Mouse (Mus musculus) CH12.LX (cell line): ENCODE results near the gene Rsph14. TPM values are rescaled to one million over a fixed set of nuclear protein-coding genes. Genes with fewer than 3 reads are reported as not detected.

Experiments used
- DNase-seq: peaks from one replicate; pipeline ENCODE4 v3.0.0-alpha.2; 2013; ENCODE audit errors: extremely low read depth
- H3K27ac ChIP-seq: 2 replicates; pipeline ENCODE4 v1.5.1; 2012; ENCODE audit warnings: low read depth, mild to moderate bottlenecking, control low read depth, moderate library complexity; ENCODE audit not compliant: insufficient read depth
- H3K27me3 ChIP-seq: replicated peaks from 2 replicates; pipeline ENCODE3; 2012; ENCODE audit warnings: inconsistent platforms
- H3K36me3 ChIP-seq, 2 experiments: replicated peaks in 1 of 2; 2 replicates each; pipeline versions ENCODE3 to v1.6.1; 2012; ENCODE audit warnings: inconsistent platforms in 1 of 2, low read length in 1 of 2, mild to moderate bottlenecking in 1 of 2, mixed read lengths in 1 of 2, moderate library complexity in 1 of 2; ENCODE audit not compliant: control insufficient read depth in 1 of 2, insufficient read depth in 1 of 2
- H3K4me1 ChIP-seq, 2 experiments: 2 replicates each; pipeline ENCODE4 v1.6.1; 2012; ENCODE audit warnings: inconsistent platforms in 1 of 2, moderate library complexity in 1 of 2; ENCODE audit not compliant: insufficient read depth in 2 of 2, control insufficient read depth in 1 of 2
- H3K4me2 ChIP-seq: 2 replicates; pipeline ENCODE4 v1.6.1; 2012; ENCODE audit warnings: low read depth, mild to moderate bottlenecking, control low read depth; ENCODE audit not compliant: poor library complexity, insufficient read depth, severe bottlenecking
- H3K4me3 ChIP-seq, 3 experiments: fragments of 150-350 bp in 1 of 3; sonication (generic) in 1 of 3; replicated peaks in 1 of 3; 2 replicates each; pipeline versions ENCODE3 to v1.5.1; 2011 to 2012; ENCODE audit warnings: low read depth in 2 of 3, low read length in 2 of 3, mild to moderate bottlenecking in 2 of 3, moderate library complexity in 2 of 3, control low read depth in 1 of 3, improper control_type of control experiment in 1 of 3, inconsistent platforms in 1 of 3, mixed read lengths in 1 of 3; ENCODE audit not compliant: poor library complexity in 1 of 3
- H3K79me2 ChIP-seq: replicated peaks from 2 replicates; pipeline ENCODE4 v1.6.1; 2012; ENCODE audit warnings: mild to moderate bottlenecking, moderate library complexity; ENCODE audit not compliant: control insufficient read depth, poor library complexity, insufficient read depth, severe bottlenecking; ENCODE audit errors: extremely low read depth
- H3K9ac ChIP-seq: 2 replicates; pipeline ENCODE4 v1.6.1; 2012; ENCODE audit warnings: low read depth, mild to moderate bottlenecking, control low read depth, moderate library complexity; ENCODE audit not compliant: insufficient read depth
- H3K9me3 ChIP-seq: replicated peaks from 2 replicates; pipeline ENCODE3; 2012; ENCODE audit warnings: low read length, inconsistent platforms, mixed read lengths
- BHLHE40 ChIP-seq: IDR thresholded peaks from 2 replicates; pipeline ENCODE4 v1.6.1; 2011; ENCODE audit warnings: mild to moderate bottlenecking, low read depth, low read length, improper control_type of control experiment
- CHD1 ChIP-seq: IDR thresholded peaks from 2 replicates; pipeline ENCODE4 v1.6.1; 2012; ENCODE audit warnings: low read depth, low read length, improper control_type of control experiment, inconsistent platforms
- CHD2 ChIP-seq: IDR thresholded peaks from 2 replicates; pipeline ENCODE4 v1.6.1; 2011; ENCODE audit warnings: low read length, improper control_type of control experiment
- CTCF ChIP-seq, 2 experiments: IDR thresholded peaks in 1 of 2; conservative IDR thresholded peaks in 1 of 2; 2 replicates each; pipeline ENCODE4 v1.5.1; 2011 to 2012; ENCODE audit warnings: low read depth in 2 of 2, low read length in 2 of 2, improper control_type of control experiment in 1 of 2, inconsistent platforms in 1 of 2, mild to moderate bottlenecking in 1 of 2, moderate library complexity in 1 of 2
- GABPA ChIP-seq: IDR thresholded peaks from 2 replicates; pipeline ENCODE4 v1.6.1; 2012; ENCODE audit warnings: low read depth, low read length, improper control_type of control experiment, inconsistent platforms; ENCODE audit not compliant: insufficient replicate concordance
- HCFC1 ChIP-seq: IDR thresholded peaks from 2 replicates; pipeline ENCODE4 v1.6.1; 2012; ENCODE audit warnings: low read depth, mild to moderate bottlenecking, inconsistent platforms, low read length, improper control_type of control experiment
- MAFK ChIP-seq: IDR thresholded peaks from 2 replicates; pipeline ENCODE4 v1.6.1; 2011; ENCODE audit warnings: low read length, improper control_type of control experiment; ENCODE audit not compliant: insufficient replicate concordance
- MAX ChIP-seq: IDR thresholded peaks from 2 replicates; pipeline ENCODE4 v1.6.1; 2011; ENCODE audit warnings: low read length, improper control_type of control experiment
- MAZ ChIP-seq: IDR thresholded peaks from 2 replicates; pipeline ENCODE4 v1.6.1; 2012; ENCODE audit warnings: low read depth, mild to moderate bottlenecking, inconsistent platforms, low read length, improper control_type of control experiment, moderate library complexity
- MEF2A ChIP-seq: IDR thresholded peaks from 2 replicates; pipeline ENCODE4 v1.6.1; 2014; ENCODE audit warnings: low read depth, mild to moderate bottlenecking, inconsistent platforms, low read length, improper control_type of control experiment, borderline replicate concordance
- MXI1 ChIP-seq: IDR thresholded peaks from 2 replicates; pipeline ENCODE4 v1.6.1; 2011; ENCODE audit warnings: mild to moderate bottlenecking, low read depth, low read length, improper control_type of control experiment
- MYC ChIP-seq: IDR thresholded peaks from 2 replicates; pipeline ENCODE4 v1.6.1; 2011; ENCODE audit warnings: low read depth, mild to moderate bottlenecking, improper control_type of control experiment, low read length
- NELFE ChIP-seq: IDR thresholded peaks from 2 replicates; pipeline ENCODE4 v1.6.1; 2011; ENCODE audit warnings: low read depth, low read length, improper control_type of control experiment
- NRF1 ChIP-seq: IDR thresholded peaks from 2 replicates; pipeline ENCODE4 v1.6.1; 2014; ENCODE audit warnings: low read depth, mild to moderate bottlenecking, inconsistent platforms, low read length, improper control_type of control experiment, moderate library complexity
- POLR2A ChIP-seq: IDR thresholded peaks from 2 replicates; pipeline ENCODE4 v1.6.1; 2011; ENCODE audit warnings: low read depth, mild to moderate bottlenecking, improper control_type of control experiment, low read length
- RAD21 ChIP-seq: IDR thresholded peaks from 2 replicates; pipeline ENCODE4 v1.6.1; 2011; ENCODE audit warnings: low read depth, mild to moderate bottlenecking, low read length, improper control_type of control experiment, moderate library complexity
- SIN3A ChIP-seq: IDR thresholded peaks from 2 replicates; pipeline ENCODE4 v1.6.1; 2012; ENCODE audit warnings: low read length, improper control_type of control experiment, inconsistent platforms
- TBP ChIP-seq: conservative IDR thresholded peaks from 2 replicates; pipeline ENCODE4 v1.6.1; 2011; ENCODE audit warnings: low read depth, low read length, improper control_type of control experiment
- UBTF ChIP-seq: IDR thresholded peaks from 2 replicates; pipeline ENCODE4 v1.6.1; 2012; ENCODE audit warnings: low read depth, mild to moderate bottlenecking, inconsistent platforms, low read length, improper control_type of control experiment, moderate library complexity
- ZC3H11A ChIP-seq: IDR thresholded peaks from 2 replicates; pipeline ENCODE4 v1.6.1; 2012; ENCODE audit warnings: low read depth, mild to moderate bottlenecking, inconsistent platforms, low read length, improper control_type of control experiment
- ZKSCAN1 ChIP-seq: IDR thresholded peaks from 2 replicates; pipeline ENCODE4 v1.6.1; 2012; ENCODE audit warnings: low read depth, inconsistent platforms, low read length, improper control_type of control experiment, borderline replicate concordance
- ZNF384 ChIP-seq: IDR thresholded peaks from 2 replicates; pipeline ENCODE4 v1.6.1; 2012; ENCODE audit warnings: low read depth, low read length, improper control_type of control experiment, inconsistent platforms
- dilution Hi-C: fragments of 300-500 bp; cut with MboI; formaldehyde crosslinking; loops from 2 replicates; pipeline ENCODE4 v1.14.3; 2020; ENCODE audit warnings: low sequenced_read_pairs; ENCODE audit not compliant: extremely low pct_unique_long_range_greater_than_20kb, extremely low pct_ligation_motif_present
- in situ Hi-C: fragments of 300-500 bp; cut with MboI; formaldehyde crosslinking; loops from 3 replicates; pipeline ENCODE4 v1.14.3; 2019; ENCODE audit warnings: low sequenced_read_pairs, low pct_ligation_motif_present, low pct_unique_long_range_greater_than_20kb, mixed read lengths
- polyA plus RNA-seq: library from polyadenylated mRNA; unstranded; fragments of >175 nt; gene quantifications from 2 replicates; pipeline ENCODE4 v1.2.1, GENCODE M21; 2012; ENCODE audit warnings: low read depth; ENCODE audit not compliant: insufficient read length
- total RNA-seq, 2 experiments: library from RNA; depleted of rRNA; stranded (reverse); fragments of 300-350 nt in 1 of 2; fragments of >200 nt in 1 of 2; gene quantifications; 2 replicates each; pipeline ENCODE4 v1.2.3; 2012 to 2014

Rsph14 gene
- total and polyA plus RNA-seq, 3 experiments, result not detected

- peaks cover 41 to 54% of the 10 kb centered on the region in 2 experiments for H3K36me3 ChIP-seq
- no peak overlapping the region for H3K9ac ChIP-seq
- H3K27ac ChIP-seq, result no peak overlapping the region
- H3K4me2 ChIP-seq, result no peak overlapping the region
- TF ChIP-seq CHD1, result no peak
- no peak for TF ChIP-seq GABPA
- no peak for TF ChIP-seq ZC3H11A
- no peak for TF ChIP-seq POLR2A
- no peak for DNase-seq
- H3K79me2 ChIP-seq, result peaks cover 8% of the 10 kb centered on the region
- peaks cover 0 to 4% of the 10 kb centered on the region in 2 experiments; a peak in 2 of 4 replicates for H3K4me1 ChIP-seq
- no peaks in the 10 kb centered on the region for H3K9me3 ChIP-seq
- no peak overlapping the region for H3K4me3 ChIP-seq
- dilution Hi-C loops (no loop called here), in situ Hi-C loops (no loop called here)
- peaks cover 1% of the 10 kb centered on the region for H3K27me3 ChIP-seq
Observed at GRCm38 (mm10) chr10:74994863-74995262, 37.5 kb downstream of the Rsph14 start.

- in situ Hi-C loops, result no loop called here
- Histone ChIP-seq H3K27ac (no peak overlapping the region), H3K36me3 (peaks cover 45 to 46% of the 10 kb centered on the region in 2 experiments), H3K27me3 (peaks cover 1% of the 10 kb centered on the region), H3K9ac (no peak overlapping the region), H3K4me1 (peaks cover 6 to 25% of the 10 kb centered on the region in 2 experiments), H3K4me3 (no peak overlapping the region)
- dilution Hi-C loops, result no loop called here
- no peak for DNase-seq
- TF ChIP-seq SIN3A (no peak), TBP (no peak), MYC (no peak), NRF1 (no peak), UBTF (no peak), POLR2A (no peak), NELFE (no peak), CHD1 (no peak), HCFC1 (no peak), CHD2 (no peak), CTCF (conservative IDR thresholded peaks at IDR 0.05 in 1 of 2, IDR thresholded peaks at IDR 0.05 in 1 of 2; ENCODE audit: low read depth in 2 of 2, low read length in 2 of 2) (no peak), ZNF384 (no peak), RAD21 (no peak), ZKSCAN1 (no peak), MAZ (no peak), MAFK (no peak), BHLHE40 (no peak), MAX (no peak), MEF2A (no peak), MXI1 (no peak)
- TF ChIP-seq, all 38 proteins: peak for 0
- H3K4me2 ChIP-seq, result no peak overlapping the region
- H3K9me3 ChIP-seq, result no peaks in the 10 kb centered on the region
- no peaks in the 10 kb centered on the region; the same call in none of the 2 replicates for H3K79me2 ChIP-seq
Observed at GRCm38 (mm10) chr10:74990584-74991322, 41.6 kb downstream of the Rsph14 start.
